Mouse (Mus musculus): ENCODE results near the gene Atp1b3.
A peak's percentile ranks its signal among the peaks of the same experiment; 100 is the strongest.
"Not testable (repeated sequence)": the region's sequence is repeated elsewhere in the genome, so short reads cannot be mapped to it uniquely, and the experiment has no call there.

Gene Atp1b3

GRCm38 (mm10) chr9:96365271-96365872, 1.1 kb upstream of the Atp1b3 start:
- no peak for DNase-seq (ENCODE audit: extremely low read depth, insufficient read length, low spot score)

- peak; percentile 84 for DNase-seq (ENCODE audit: extremely low read depth, insufficient read length, low spot score)
These were observed 581 bp downstream of the Atp1b3 start for GRCm38 (mm10) chr9:96363581-96364140.

- no peak for DNase-seq (ENCODE audit: extremely low read depth, insufficient read length, low spot score)
These were observed 4.2 kb downstream of the Atp1b3 start for GRCm38 (mm10) chr9:96360056-96360455.

GRCm38 (mm10) chr9:96353799-96354198, 10.4 kb downstream of the Atp1b3 start:
- no peak for DNase-seq (ENCODE audit: extremely low read depth, insufficient read length, low spot score)

- DNase-seq (ENCODE audit: extremely low read depth, insufficient read length, low spot score), result no peak
These were observed 11.0 kb downstream of the Atp1b3 start for GRCm38 (mm10) chr9:96353121-96353769.

GRCm38 (mm10) chr9:96351771-96352170, 12.5 kb downstream of the Atp1b3 start:
- not testable (repeated sequence) for DNase-seq (ENCODE audit: extremely low read depth, insufficient read length, low spot score)

- DNase-seq (ENCODE audit: extremely low read depth, insufficient read length, low spot score), result no peak
These were observed 13.8 kb downstream of the Atp1b3 start for GRCm38 (mm10) chr9:96350476-96350875.

GRCm38 (mm10) chr9:96350010-96350409, 14.2 kb downstream of the Atp1b3 start:
- no peak for DNase-seq (ENCODE audit: extremely low read depth, insufficient read length, low spot score)

- no peak for DNase-seq (ENCODE audit: extremely low read depth, insufficient read length, low spot score)
These were observed 15.4 kb downstream of the Atp1b3 start for GRCm38 (mm10) chr9:96348885-96349284.

- no peak for DNase-seq (ENCODE audit: extremely low read depth, insufficient read length, low spot score)
These were observed 18.5 kb downstream of the Atp1b3 start for GRCm38 (mm10) chr9:96345750-96346149.

GRCm38 (mm10) chr9:96331146-96331545, 33.1 kb downstream of the Atp1b3 start:
- DNase-seq (ENCODE audit: extremely low read depth, insufficient read length, low spot score), result no peak

- DNase-seq (ENCODE audit: extremely low read depth, insufficient read length, low spot score), result no peak
These were observed 36.0 kb downstream of the Atp1b3 start for GRCm38 (mm10) chr9:96328226-96328625.

GRCm38 (mm10) chr9:96326496-96326923, 37.7 kb downstream of the Atp1b3 start:
- no peak for DNase-seq (ENCODE audit: extremely low read depth, insufficient read length, low spot score)

GRCm38 (mm10) chr9:96324502-96324901, 39.7 kb downstream of the Atp1b3 start:
- DNase-seq (ENCODE audit: extremely low read depth, insufficient read length, low spot score), result no peak

- DNase-seq (ENCODE audit: extremely low read depth, insufficient read length, low spot score), result no peak
These were observed 41.7 kb downstream of the Atp1b3 start for GRCm38 (mm10) chr9:96322411-96323152.

- no peak for DNase-seq (ENCODE audit: extremely low read depth, insufficient read length, low spot score)
These were observed 43.7 kb downstream of the Atp1b3 start for GRCm38 (mm10) chr9:96320551-96320980.

- no peak for DNase-seq (ENCODE audit: extremely low read depth, insufficient read length, low spot score)
These were observed 44.9 kb downstream of the Atp1b3 start for GRCm38 (mm10) chr9:96319333-96319732.

GRCm38 (mm10) chr9:96312074-96312473, 52.2 kb downstream of the Atp1b3 start:
- no peak for DNase-seq (ENCODE audit: extremely low read depth, insufficient read length, low spot score)

- no peak for DNase-seq (ENCODE audit: extremely low read depth, insufficient read length, low spot score)
These were observed 55.4 kb downstream of the Atp1b3 start for GRCm38 (mm10) chr9:96308816-96309215.

- DNase-seq (ENCODE audit: extremely low read depth, insufficient read length, low spot score), result no peak
These were observed 64.8 kb downstream of the Atp1b3 start for GRCm38 (mm10) chr9:96299324-96300008.

- DNase-seq (ENCODE audit: extremely low read depth, insufficient read length, low spot score), result no peak
These were observed 72.1 kb downstream of the Atp1b3 start for GRCm38 (mm10) chr9:96292144-96292543.
